Comparison of ENCODE assay signal across 17 mouse cellular contexts in genomic region chr2:93702936-93703926, GRCm38 (mm10).
DNase-seq lines count a peak whose midpoint lies in the region; ATAC-seq lines count a peak whose summit lies in the region.
"Had no signal": no experiment of that assay in that cellular context is flagged by ENCODE, and none has a peak within 500 bp of the region (broad histone marks: within the 10 kb centered on the region; RNA-seq: fewer than 3 reads in every experiment).

No protein-coding gene starts in this region.

- peak; percentile 43; the same call in 1 of the 2 replicates for ATAC-seq in neural tube, embryonic 13.5 days (ENCODE audit: low read depth)
- peak; percentile 56; the same call in 1 of the 2 replicates for ATAC-seq in limb, embryonic 12.5 days (ENCODE audit: insufficient number of reproducible peaks, insufficient read depth, low FRiP score, low TSS enrichment, low read depth)
- ATAC-seq: forebrain, postnatal 0 days; inflammation-experienced regulatory T-cells, adult 6 months; midbrain, embryonic 15.5 days had no signal

- no peak overlapping the region for H3K4me2 ChIP-seq in neural tube, embryonic 13.5 days
- no peak overlapping the region for H3K4me2 ChIP-seq in limb, embryonic 12.5 days
- H3K4me2 ChIP-seq: lung, embryonic 14.5 days; midbrain, embryonic 15.5 days had no signal

- H3K27ac ChIP-seq in neural tube, embryonic 13.5 days (replicated peaks) = no peak overlapping the region
- H3K27ac ChIP-seq in limb, embryonic 12.5 days = no peak overlapping the region
- H3K27ac ChIP-seq: macrophage; midbrain, embryonic 15.5 days had no signal

- H3K9me3 ChIP-seq in neural tube, embryonic 13.5 days = no peaks in the 10 kb centered on the region
- H3K9me3 ChIP-seq in limb, embryonic 12.5 days = no peaks in the 10 kb centered on the region
- H3K9me3 ChIP-seq: midbrain, embryonic 15.5 days had no signal

- no peak overlapping the region for H3K9ac ChIP-seq in neural tube, embryonic 13.5 days
- H3K9ac ChIP-seq in limb, embryonic 12.5 days (replicated peaks) = no peak overlapping the region
- H3K9ac ChIP-seq: forebrain, postnatal 0 days; lung, embryonic 14.5 days; midbrain, embryonic 15.5 days had no signal

- H3K4me1 ChIP-seq in neural tube, embryonic 13.5 days (replicated peaks) = peaks cover 14% of the 10 kb centered on the region; the same call in 1 of the 2 replicates
- peaks cover 11% of the 10 kb centered on the region for H3K4me1 ChIP-seq in limb, embryonic 12.5 days (replicated peaks)
- H3K4me1 ChIP-seq: midbrain, embryonic 15.5 days had no signal

- no peaks in the 10 kb centered on the region for H3K27me3 ChIP-seq in neural tube, embryonic 13.5 days
- H3K27me3 ChIP-seq in limb, embryonic 12.5 days = peaks cover 11% of the 10 kb centered on the region; the same call in 1 of the 2 replicates
- H3K27me3 ChIP-seq: midbrain, embryonic 15.5 days had no signal

- DNase-seq in gastrocnemius, adult 18-20 months (ENCODE audit: low spot score) = peak; percentile 18
- DNase-seq in gastrocnemius, postnatal 36 days = no peak
- no peak for DNase-seq in neural tube, embryonic 10.5 days (ENCODE audit: extremely low spot score, low spot score)
- no peak for DNase-seq in Muller cell, postnatal 12 days (ENCODE audit: inconsistent ontology term)
- no peak for DNase-seq in c-Kit-positive CD71-positive TER-119-positive erythroid progenitor cells, embryonic 14.5 days (ENCODE audit: low spot score)
- no peak for DNase-seq in adrenal gland, postnatal 4 days (ENCODE audit: low spot score in 2 of 2)
- DNase-seq: cerebellum, adult 2 months; forebrain, postnatal 0 days; lung, embryonic 14.5 days; right cerebral cortex, postnatal 4 days; thymus, adult 2 months had no signal

- WGBS in neural tube, embryonic 13.5 days = 72% methylated on average over 19 of the region's 19 CpGs
- 71% methylated on average over 19 of the region's 19 CpGs for WGBS in limb, embryonic 12.5 days

- peaks cover 27% of the 10 kb centered on the region for H3K36me3 ChIP-seq in neural tube, embryonic 13.5 days
- H3K36me3 ChIP-seq in limb, embryonic 12.5 days = peaks cover 53% of the 10 kb centered on the region
- H3K36me3 ChIP-seq: midbrain, embryonic 15.5 days had no signal

- intact Hi-C loops in gastrocnemius, postnatal 36 days (cut with DNase I) = no loop called here

- H3K4me3 ChIP-seq in neural tube, embryonic 13.5 days = no peak overlapping the region
- no peak overlapping the region for H3K4me3 ChIP-seq in limb, embryonic 12.5 days (replicated peaks)
- H3K4me3 ChIP-seq: erythroblast, embryonic 14.5 days; midbrain, embryonic 15.5 days had no signal
